Mouse (Mus musculus): Measurements from ENCODE around the gene Fam102a.

Gene Fam102a

DNA sequence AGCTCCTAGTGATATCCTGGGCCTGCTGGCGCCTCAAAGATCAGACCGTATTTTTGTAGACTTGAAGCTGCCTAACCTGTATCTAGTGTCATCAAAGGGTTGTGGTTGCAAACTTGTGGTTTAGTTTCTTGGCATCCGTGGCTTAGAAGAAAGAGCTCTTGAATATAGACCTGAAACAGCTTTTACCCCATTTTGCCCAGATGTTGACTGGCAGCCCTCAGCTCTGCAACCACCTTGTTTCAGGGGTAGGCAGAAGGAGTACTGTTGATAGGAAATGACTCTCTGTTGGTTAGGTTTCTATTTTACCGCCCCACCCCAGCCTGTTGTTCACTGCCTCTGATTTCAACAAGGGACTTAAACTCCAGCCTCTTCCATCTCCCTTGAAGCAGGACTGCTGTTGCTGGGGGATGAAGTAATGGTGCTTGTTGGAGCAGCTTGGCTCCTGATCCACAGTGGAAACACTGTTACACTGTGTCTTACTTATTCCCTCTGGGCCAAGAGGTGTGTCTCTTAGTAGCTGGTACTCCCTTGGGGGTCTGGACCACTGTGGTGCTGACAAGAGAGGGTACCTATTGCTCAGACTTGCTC, 6.9 kb downstream of the Fam102a start:
- in situ Hi-C loops (cut with MboI, MseI) = loop anchor here (10.0 kb wide), 1 partner anchor 1833 kb away; the partner anchor contains the start of gene Pbx3

DNA sequence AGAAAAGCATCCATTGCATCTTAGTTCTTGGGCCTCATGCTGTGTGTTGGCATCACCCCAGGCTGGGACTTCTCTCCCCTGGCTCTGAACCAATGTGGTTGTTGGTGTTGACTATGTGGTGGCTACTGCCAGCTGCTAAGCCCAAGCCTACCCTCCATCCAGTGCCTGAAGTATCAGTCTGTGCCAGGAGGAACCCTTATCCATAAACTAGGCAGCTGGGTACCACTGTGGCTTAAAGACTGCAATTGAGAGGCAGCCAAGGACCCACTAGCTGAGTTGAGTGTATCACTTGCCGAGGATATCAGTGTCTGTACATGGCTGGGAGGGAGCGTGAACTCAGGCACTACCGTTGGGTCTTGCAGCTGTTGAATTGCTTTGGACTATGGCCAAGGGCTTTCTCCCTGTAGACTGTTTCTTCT, 7.9 kb downstream of the Fam102a start:
- in situ Hi-C loops (cut with MboI, MseI) = loop anchor here (10.0 kb wide), 1 partner anchor 1832 kb away; the partner anchor contains the start of gene Pbx3

DNA sequence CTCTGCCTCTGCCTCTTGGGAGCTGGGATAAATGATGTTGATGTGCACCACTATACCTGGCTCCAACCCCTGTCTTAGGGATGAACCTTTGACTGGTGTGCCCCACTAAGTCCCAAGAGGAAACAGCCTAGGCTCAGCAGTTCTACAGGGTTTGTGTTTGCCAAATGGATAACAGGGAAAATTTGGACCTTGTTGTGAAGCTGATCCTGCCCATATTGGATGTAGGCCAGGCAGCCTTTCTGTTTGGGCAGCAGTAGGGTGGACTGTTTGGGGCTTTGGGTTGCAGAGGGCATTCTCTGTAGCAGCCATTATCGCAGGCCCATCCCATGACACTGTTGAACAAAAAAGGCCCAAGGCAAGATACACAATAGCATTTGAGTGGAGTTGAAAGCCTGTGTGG, 11.8 kb downstream of the Fam102a start:
- in situ Hi-C loops (cut with MboI, MseI) = loop anchor here (10.0 kb wide), 1 partner anchor 1828 kb away; the partner anchor contains the start of gene Pbx3

DNA sequence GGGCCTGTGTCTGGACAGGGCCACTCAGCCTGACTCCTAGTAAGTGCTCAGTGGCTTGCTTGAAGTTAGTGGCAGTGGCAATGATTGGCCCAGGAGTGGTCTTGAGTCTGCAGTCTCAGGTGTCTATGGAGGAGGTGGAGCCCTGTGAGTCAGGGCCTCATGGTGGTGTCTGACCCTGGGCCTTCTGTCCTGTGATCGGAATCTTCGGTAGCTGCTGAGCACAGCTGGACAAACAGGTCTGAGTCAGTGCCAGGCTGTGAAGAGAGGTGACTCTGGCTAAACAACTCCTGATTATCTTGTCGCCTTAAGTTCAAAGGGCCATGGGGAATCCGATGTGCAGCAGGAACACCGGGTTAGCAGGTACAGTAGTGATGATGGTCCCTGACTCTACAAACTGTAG, 12.2 kb downstream of the Fam102a start:
- in situ Hi-C loops (cut with MboI, MseI) = loop anchor here (10.0 kb wide), 1 partner anchor 1827 kb away; the partner anchor contains the start of gene Pbx3

DNA sequence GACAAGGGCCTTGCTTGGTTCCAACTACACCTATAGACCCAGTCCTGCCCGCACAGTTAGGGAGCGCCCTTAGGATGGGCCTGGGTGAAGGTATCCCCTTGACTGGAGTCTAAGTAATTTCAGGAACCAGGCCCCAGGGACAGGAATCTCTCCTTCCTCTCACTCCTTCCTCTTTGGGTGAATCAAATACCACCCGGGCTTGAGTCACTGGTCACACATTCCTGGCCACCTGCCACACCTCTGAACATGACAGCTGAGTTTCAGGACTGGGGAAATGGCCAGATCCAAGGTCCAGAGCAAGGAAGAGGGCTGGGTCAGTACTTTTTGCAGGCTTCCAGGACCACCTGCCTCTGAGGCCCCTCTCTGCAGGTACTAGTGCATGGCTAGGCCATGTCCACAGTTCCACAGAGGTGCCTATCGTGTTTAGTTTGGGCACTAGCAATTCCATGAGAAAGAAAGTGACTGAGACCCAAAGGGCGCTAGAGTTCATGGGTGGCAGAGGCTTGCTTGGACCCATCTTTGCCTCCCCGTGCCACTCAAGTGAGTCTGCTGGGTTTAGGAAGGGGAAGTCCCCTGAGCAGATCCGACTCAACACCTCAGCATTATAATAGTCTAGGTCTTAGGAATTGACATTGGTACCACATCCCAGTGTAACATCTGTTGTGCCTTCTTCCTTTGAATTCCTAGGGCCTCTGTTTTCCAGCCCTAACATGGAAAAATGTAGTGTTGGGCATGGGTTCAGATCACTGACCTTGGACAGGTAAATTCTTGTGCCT, 13.0 kb downstream of the Fam102a start:
- in situ Hi-C loops (cut with MboI, MseI) = loop anchor here (10.0 kb wide), 1 partner anchor 1827 kb away; the partner anchor contains the start of gene Pbx3

DNA sequence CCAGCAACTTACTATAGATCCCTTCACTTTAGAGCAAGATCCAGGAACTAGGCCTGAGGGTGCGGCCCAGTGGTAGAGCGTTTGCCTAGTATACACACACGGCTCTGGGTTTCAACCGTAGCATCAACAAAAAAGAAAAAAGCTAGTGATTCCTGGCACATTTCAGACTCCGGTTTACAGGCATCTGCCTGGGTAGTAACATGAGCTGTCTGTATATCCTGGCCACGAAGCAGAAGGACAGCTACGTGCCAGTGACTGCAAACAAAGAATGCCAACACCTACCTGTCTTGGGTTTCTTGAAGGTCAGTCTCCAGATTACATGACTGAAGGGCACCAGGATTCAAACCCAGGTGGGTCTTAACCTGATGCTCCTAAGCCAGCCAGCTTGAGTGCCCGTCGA, 14.0 kb downstream of the Fam102a start:
- in situ Hi-C loops (cut with MboI, MseI) = loop anchor here (10.0 kb wide), 1 partner anchor 1826 kb away; the partner anchor contains the start of gene Pbx3

DNA sequence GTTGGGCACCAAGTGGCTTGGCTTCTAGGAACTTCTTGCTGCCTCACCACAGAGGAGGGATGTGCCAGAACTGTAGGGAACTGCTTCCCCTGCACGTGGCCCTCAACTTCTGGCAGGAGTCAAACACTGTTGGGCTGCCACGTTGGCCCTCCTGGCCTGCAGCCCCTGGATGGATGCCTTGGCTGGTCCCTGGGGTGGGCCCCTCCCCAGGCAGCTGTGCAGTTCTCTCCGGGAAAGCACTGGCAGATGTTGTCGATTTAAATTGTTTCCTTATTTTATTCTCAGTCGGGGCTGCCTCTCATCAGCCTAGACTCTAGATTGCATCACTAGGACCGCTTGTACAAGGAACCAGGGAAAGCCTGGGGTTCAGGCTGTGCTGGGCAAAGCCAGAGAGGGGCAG, 14.6 kb downstream of the Fam102a start:
- in situ Hi-C loops (cut with MboI, MseI) = loop anchor here (10.0 kb wide), 1 partner anchor 1825 kb away; the partner anchor contains the start of gene Pbx3

DNA sequence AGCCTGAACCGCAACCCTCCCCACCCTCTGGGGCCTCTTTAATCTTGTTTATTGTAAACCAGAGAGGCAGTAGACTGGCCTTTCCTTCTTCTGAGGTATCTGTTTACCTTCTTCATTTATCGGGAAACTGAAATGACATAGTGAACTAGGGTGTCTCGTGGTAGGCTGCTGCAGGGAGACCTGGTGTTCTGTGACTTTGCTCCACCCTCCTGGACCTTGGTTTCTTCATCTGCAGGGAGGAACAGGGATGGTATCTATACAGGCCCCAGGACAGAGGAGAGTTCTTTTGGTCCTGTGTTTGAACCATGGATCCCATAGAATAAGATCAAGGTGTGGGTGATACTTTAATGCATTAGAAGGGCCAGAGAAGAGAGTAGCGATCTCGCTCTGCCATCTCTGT, 16.1 kb downstream of the Fam102a start:
- in situ Hi-C loops (cut with MboI, MseI) = no loop called here

DNA sequence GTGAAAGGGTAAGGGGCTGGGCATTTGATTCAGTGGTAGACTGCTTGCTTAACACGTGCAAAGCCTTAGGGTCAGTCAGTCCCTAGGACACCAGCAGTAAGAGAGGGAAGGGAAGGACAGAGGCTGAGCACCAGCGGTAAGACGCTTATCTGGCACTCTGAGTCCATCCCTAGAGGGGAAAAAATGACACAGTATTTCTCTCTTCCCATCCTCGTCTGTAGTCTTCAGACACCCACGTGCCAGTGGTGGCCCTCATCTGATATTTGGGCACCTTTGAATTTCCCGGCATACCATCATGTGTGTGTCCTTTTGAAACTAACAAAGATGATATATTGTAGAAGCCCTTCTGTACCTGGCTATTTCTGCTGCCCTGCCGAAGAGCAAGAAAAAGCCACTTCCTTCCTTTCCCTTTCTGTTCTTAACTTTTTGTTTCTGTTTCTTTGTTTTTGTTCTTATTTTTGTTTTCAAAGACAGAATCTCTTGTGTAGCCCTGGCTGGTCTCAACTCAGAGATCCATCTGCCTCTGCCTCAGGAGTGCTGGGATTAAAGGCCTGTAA, 18.5 kb downstream of the Fam102a start:
- in situ Hi-C loops (cut with MboI, MseI) = no loop called here

DNA sequence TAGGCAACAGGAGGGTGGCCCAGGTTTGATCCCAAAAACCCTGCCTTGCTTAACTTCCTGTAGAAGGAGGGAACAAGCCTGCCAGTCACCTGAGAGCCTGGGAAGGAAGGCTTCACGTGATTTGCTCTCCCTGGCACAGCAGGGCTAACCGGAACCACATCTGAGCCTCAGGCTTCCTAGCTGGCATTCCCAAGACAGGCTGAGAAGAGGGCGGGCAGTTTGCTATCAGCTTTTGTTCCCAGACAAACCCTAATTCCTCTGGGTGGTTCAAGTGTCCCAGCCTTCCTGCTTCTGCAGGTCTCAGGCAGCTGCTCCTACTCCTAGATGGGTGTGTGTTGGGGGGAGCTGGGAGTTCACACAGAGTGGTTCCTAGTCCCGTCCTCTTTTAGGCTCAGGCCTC, 20.4 kb downstream of the Fam102a start:
- in situ Hi-C loops (cut with MboI, MseI) = no loop called here

DNA sequence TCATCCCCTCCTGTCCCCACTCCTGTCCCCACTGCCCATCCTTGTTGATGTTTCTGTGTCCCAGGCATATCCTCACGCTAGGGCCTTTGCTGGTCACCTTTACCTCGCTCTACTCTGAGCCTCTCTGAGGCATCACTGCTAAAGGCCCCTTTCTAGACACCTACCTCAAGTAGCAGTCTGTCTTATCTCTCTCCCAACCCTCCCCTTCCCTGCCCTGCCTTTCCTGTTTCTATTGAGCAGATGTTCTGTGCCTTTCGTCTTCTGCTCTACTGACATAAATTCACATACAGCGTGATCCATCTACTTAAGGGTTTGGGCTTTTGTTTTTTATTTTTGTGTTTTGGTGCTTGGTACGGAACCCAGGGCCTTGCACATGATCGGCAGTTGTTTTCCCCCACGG, 20.9 kb downstream of the Fam102a start:
- in situ Hi-C loops (cut with MboI, MseI) = no loop called here

DNA sequence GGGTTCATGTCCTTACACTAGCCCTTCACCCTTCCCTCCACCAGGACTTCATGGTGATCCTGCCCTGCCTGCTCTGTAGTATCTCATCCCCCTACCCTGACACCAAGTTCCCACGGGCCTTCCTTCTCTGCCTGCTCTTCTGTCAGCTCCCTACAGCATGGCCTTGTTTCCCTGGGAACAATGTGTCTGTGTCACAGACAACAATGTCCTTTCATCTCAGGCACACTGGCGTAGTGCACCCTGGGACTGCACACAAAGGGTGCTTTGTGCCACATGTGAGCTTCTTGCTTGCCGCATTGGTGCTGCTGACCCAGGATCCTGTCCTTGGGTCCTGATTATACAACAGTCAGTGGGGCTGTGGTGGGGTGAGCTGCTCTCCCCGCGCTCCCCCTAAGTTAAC, 24.4 kb downstream of the Fam102a start:
- in situ Hi-C loops (cut with MboI, MseI) = no loop called here

DNA sequence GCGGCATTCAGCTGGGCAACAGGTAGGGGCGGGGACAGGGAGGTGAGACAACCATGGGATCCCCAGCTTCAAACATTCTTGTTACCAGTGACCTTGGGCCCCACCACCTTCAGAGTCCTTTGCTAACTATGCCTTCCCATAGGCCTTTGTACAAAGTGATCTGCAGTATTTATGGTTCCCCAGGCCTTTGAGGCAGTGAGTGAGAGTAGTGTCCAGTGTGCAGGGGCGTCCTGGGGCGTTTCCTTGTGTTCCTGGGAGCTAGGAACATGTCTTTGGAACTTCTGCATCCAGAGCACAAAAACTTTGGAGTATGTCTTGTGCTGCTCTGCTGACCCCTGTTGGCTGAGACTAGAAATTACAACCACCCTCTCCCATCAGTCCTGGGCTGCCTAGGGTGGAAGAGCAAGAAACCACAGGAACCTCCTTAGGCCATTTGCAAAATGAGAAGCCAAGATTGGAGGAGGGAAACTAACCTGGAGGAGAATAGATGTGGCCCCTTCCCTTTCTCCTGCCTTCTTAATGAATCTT, 31.5 kb downstream of the Fam102a start:
- in situ Hi-C loops (cut with MboI, MseI) = loop anchor here (5.0 kb wide), 1 partner anchor 169 kb away; the partner anchor contains the start of gene Ptges2

DNA sequence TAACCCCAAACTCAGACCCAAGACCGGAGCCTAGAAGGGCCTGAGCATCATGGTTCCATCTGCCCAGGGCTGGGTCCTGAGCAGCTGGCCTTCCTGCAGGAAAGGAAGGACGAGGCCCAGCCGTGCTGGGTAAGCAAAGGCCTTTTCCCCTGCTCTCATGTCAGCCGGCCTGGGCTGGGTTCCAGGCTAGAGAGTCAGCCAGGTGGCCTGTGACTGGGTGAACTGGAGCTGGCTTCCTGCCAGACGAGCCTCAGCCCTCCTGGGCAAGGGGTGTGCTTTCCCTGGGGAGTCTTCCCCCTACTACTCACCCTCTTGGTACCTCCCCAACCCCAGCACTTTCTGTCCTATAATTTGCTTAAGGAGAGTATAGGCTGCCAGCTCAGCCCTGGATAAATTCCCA, 33.0 kb downstream of the Fam102a start:
- in situ Hi-C loops (cut with MboI, MseI) = loop anchor here (5.0 kb wide), 1 partner anchor 171 kb away; the partner anchor contains the start of gene Ptges2

DNA sequence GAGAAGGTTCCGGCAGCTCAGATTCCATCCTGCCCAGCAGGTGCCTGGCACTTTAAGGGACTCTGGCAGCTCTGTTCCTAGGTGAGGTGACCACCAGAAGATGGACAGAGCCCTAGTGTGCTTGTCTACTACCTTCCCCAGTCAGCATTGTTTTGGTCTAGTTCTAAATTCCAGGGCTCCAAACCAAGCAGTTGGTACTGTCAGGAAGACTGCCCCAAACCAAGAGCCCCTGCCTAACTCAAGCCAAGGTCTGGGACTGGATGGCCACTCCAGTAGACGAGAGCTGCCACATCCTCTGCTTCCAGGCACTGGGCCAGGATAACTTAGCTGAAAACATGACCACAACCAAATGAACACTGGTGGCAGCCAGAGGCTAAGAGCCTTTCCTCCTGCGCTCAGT, 33.8 kb downstream of the Fam102a start:
- in situ Hi-C loops (cut with MboI, MseI) = loop anchor here (5.0 kb wide), 1 partner anchor 172 kb away; the partner anchor contains the start of gene Ptges2

DNA sequence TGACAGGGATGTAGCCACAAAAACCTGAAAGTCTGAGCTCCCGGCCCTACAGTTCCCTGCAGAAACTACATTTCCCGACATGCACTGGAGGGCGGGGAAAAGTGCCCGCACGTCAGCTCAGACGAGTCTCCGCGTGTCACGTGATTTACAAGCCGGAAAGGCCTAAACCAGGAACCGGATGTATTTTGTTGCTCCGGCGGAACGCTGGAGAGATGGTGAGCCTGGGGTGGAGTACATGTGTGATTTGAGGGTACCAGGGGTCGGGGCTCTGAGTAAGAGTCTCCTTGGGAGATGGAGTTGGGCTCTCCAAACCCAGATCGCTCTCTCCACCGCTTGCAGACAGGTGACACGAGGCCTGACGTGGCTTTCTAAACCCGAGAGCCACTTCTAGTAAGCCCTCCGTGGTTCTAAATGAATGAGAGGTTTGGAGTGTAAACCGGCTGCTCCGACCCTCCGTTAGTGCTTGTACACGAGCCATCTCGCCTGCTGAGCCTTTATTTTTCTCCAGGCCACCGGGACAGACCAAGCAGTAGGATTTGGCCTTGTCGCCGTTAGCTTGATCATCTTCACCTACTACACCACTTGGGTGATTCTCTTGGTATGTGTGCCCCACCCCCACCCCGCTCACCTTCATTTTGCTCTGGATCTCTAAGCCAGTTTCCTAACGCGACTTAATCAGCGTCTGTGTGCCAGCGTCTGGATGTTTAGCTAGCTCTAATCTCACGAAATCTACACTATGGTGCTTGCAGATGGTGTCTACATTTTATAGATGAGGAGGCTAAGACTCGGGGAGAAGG, 35.8 kb downstream of the Fam102a start, which contains the start of gene Dpm2:
Dpm2 (plus strand) TSS at position 161 of the 797 bp plus-strand sequence.
- in situ Hi-C loops (cut with MboI, MseI) = loop anchor here (10.0 kb wide), 1 partner anchor 506 kb away; no protein-coding TSS in a partner anchor

DNA sequence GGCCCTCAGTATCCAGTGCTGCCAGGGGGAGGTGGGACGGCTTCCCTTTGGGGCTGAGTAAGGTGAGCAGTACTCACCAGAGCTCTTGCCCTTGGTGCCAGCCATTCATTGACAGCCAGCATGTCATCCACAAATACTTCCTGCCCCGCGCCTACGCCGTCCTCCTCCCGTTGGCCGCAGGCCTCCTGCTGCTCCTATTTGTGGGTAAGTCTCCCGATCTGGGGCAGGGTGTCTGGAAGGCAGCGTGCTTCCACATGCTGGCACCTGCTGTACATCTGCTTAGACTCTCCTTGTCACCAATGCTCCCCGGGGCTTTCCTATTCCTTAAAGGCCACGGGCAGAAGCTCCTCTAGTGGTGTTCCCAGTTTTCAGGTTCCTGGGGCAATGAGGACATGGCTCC, 37.1 kb downstream of the Fam102a start:
- in situ Hi-C loops (cut with MboI, MseI) = loop anchor here (10.0 kb wide), 1 partner anchor 507 kb away; no protein-coding TSS in a partner anchor

DNA sequence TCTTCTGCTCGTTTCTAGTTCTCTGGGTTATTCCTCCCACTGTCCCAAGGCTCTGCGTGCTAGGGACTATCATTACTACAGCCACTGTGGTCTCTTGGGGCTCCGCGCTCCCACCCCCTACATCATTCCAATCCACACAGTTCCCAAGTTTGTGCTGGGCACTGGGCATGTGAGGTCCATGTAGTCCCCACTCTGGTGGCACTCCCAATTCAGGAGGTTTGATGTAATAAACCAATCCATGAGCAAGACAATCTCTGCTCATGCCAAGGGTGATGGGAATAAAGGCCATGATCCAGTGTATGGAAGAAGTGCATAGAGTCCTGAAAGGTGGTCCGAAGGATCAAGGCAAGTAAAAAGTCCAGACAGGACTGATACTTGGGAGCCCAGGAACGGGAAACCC, 39.4 kb downstream of the Fam102a start, which contains the start of gene Pip5kl1:
Pip5kl1 (plus strand) TSS at position 301 of the 400 bp plus-strand sequence.
- in situ Hi-C loops (cut with MboI, MseI) = loop anchor here (10.0 kb wide), 1 partner anchor 510 kb away; no protein-coding TSS in a partner anchor

DNA sequence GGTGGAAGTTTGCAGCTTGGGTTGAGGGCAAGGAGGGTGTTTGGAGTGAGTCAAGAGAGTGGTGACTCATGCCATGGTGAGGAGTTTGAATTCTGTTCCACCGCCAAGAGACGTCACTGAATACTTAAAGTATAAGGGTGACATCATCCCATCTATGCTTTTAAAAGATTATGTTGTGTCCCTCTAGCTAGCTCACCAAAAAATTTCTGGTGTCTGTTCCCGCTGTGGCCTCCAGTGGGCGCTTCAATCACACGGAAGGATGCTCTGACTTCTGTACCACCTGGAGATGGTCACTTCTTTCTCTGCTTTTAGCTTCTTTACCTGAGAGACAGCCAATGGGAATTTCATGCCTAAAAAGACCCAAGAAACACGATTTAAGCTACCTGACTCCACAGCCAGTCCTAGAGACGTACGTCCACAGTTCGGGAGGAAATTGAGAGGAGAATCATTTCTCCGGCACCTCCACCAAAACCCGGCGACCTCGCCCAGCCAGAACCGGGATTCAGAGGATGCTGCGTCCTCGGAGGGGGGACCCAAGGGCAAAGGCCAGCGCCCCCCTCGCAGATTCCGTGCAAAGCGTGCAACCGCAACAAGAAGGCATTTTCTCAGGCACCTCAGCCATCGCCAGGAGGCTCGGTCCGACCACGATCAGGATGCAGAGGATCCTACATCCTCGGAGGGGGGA, 39.9 kb downstream of the Fam102a start:
- in situ Hi-C loops (cut with MboI, MseI) = loop anchor here (10.0 kb wide), 1 partner anchor 510 kb away; no protein-coding TSS in a partner anchor

DNA sequence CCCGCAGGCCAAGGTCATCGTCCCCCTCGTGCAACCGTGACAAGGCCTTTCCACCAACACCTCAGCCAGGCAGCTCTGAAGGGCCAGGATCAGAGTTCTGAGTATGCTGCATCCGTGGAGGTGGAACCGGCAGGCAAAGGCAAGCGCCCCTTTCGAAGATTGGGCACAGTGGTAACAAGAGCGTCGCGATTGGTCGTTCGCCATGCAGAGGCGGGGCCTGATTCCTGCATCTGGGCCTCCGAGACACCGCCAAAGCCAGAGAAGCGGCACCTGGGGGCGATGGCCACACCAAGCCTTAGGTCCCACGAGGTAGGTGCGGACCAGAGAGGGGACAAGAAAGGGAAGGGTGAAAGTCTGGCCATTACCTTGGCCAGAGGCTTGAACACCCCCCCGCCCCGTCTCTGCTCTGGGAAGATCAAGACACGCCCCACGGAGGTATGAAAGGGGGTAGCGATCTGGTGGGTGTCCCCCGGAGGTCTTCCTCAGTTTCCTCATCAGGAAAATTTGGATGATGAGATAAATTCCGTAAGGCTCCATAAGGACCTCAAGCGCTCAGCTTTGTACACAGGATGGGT, 40.5 kb downstream of the Fam102a start, which contains the start of gene 9430097D07Rik:
9430097D07Rik (minus strand) TSS at position 99 of the 575 bp plus-strand sequence.
- in situ Hi-C loops (cut with MboI, MseI) = loop anchor here (10.0 kb wide), 1 partner anchor 511 kb away; no protein-coding TSS in a partner anchor
